Mouse (Mus musculus): ENCODE measurements around the gene Cyp4v3. TPM values are rescaled to one million over a fixed set of nuclear protein-coding genes. Genes with fewer than 3 reads are reported as not detected.

Cyp4v3 gene
- 2.0 and 2.1 TPM in 2 replicates for polyA plus RNA-seq (2012; rRNA removed)

- 1% methylated on average over 44 of the region's 44 CpGs for WGBS
- H3K36me3 ChIP-seq (ENCODE audit: control insufficient read depth, insufficient read depth, low read length): no peaks in the 10 kb centered on the region
- peak within 1 kb of the TSS; percentile 62 for H3K27ac ChIP-seq (ENCODE audit: insufficient read depth, low read length)
- no peaks in the 10 kb centered on the region for H3K27me3 ChIP-seq (ENCODE audit: control insufficient read depth, insufficient read depth, low read length)
- peaks cover 8% of the 10 kb centered on the region for H3K4me1 ChIP-seq (ENCODE audit: control insufficient read depth, insufficient read depth, insufficient read length)
- DNase-seq (ENCODE audit: low read depth in 1 of 2, low spot score in 2 of 2): peak; percentile 66 to 72
- TF ChIP-seq POLR2A (IDR thresholded peaks at IDR 0.05; ENCODE audit: low read depth, low read length) (peak; percentile 7; the same call in 1 of the 2 replicates), CTCF (IDR thresholded peaks at IDR 0.05; ENCODE audit: extremely low read depth, insufficient read depth, insufficient read length, insufficient replicate concordance) (no peak)
- H3K4me3 ChIP-seq (ENCODE audit: extremely low read depth, insufficient read depth, insufficient read length): peak within 1 kb of the TSS; percentile 85
These were observed at the start of gene Cyp4v3 for GRCm38 (mm10) chr8:45332685-45333409. Gene Cyp4v3, minus strand, starts transcription at chr8:45333216.

GRCm38 (mm10) chr8:45381963-45382347 lies 48.9 kb upstream of the Cyp4v3 start, which contains the start of gene Fam149a:
Gene Fam149a, minus strand, starts transcription at chr8:45382291.
- Histone ChIP-seq H3K36me3 (ENCODE audit: control insufficient read depth, insufficient read depth, low read length) (no peaks in the 10 kb centered on the region), H3K27me3 (ENCODE audit: control insufficient read depth, insufficient read depth, low read length) (peaks cover 2% of the 10 kb centered on the region), H3K4me1 (ENCODE audit: control insufficient read depth, insufficient read depth, insufficient read length) (no peaks in the 10 kb centered on the region), H3K27ac (ENCODE audit: insufficient read depth, low read length) (no peak within 1 kb of the TSS), H3K4me3 (ENCODE audit: extremely low read depth, insufficient read depth, insufficient read length) (no peak within 1 kb of the TSS)
- 24% methylated on average over 6 of the region's 6 CpGs for WGBS
- TF ChIP-seq CTCF (IDR thresholded peaks at IDR 0.05; ENCODE audit: extremely low read depth, insufficient read depth, insufficient read length, insufficient replicate concordance): no peak
- TF ChIP-seq POLR2A (IDR thresholded peaks at IDR 0.05; ENCODE audit: low read depth, low read length): no peak
- no peak for DNase-seq (ENCODE audit: low read depth in 1 of 2, low spot score in 2 of 2)

GRCm38 (mm10) chr8:45381075-45381962 lies 48.3 kb upstream of the Cyp4v3 start:
- Histone ChIP-seq H3K36me3 (ENCODE audit: control insufficient read depth, insufficient read depth, low read length) (no peaks in the 10 kb centered on the region), H3K27ac (ENCODE audit: insufficient read depth, low read length) (no peak overlapping the region), H3K27me3 (ENCODE audit: control insufficient read depth, insufficient read depth, low read length) (peaks cover 2% of the 10 kb centered on the region), H3K4me3 (ENCODE audit: extremely low read depth, insufficient read depth, insufficient read length) (no peak overlapping the region), H3K4me1 (ENCODE audit: control insufficient read depth, insufficient read depth, insufficient read length) (no peaks in the 10 kb centered on the region)
- DNase-seq (ENCODE audit: low read depth in 1 of 2, low spot score in 2 of 2): no peak
- WGBS: 14% methylated on average over 38 of the region's 38 CpGs
- TF ChIP-seq POLR2A (IDR thresholded peaks at IDR 0.05; ENCODE audit: low read depth, low read length) (no peak), CTCF (IDR thresholded peaks at IDR 0.05; ENCODE audit: extremely low read depth, insufficient read depth, insufficient read length, insufficient replicate concordance) (no peak)

GRCm38 (mm10) chr8:45380598-45380997 lies 47.6 kb upstream of the Cyp4v3 start:
- Histone ChIP-seq H3K36me3 (ENCODE audit: control insufficient read depth, insufficient read depth, low read length) (no peaks in the 10 kb centered on the region), H3K4me1 (ENCODE audit: control insufficient read depth, insufficient read depth, insufficient read length) (no peaks in the 10 kb centered on the region), H3K27me3 (ENCODE audit: control insufficient read depth, insufficient read depth, low read length) (peaks cover 2% of the 10 kb centered on the region), H3K27ac (ENCODE audit: insufficient read depth, low read length) (no peak overlapping the region), H3K4me3 (ENCODE audit: extremely low read depth, insufficient read depth, insufficient read length) (no peak overlapping the region)
- no peak for DNase-seq (ENCODE audit: low read depth in 1 of 2, low spot score in 2 of 2)
- 43% methylated on average over 4 of the region's 4 CpGs for WGBS
- TF ChIP-seq POLR2A (IDR thresholded peaks at IDR 0.05; ENCODE audit: low read depth, low read length): no peak
- TF ChIP-seq CTCF (IDR thresholded peaks at IDR 0.05; ENCODE audit: extremely low read depth, insufficient read depth, insufficient read length, insufficient replicate concordance): no peak

- TF ChIP-seq CTCF (IDR thresholded peaks at IDR 0.05; ENCODE audit: extremely low read depth, insufficient read depth, insufficient read length, insufficient replicate concordance) (no peak), POLR2A (IDR thresholded peaks at IDR 0.05; ENCODE audit: low read depth, low read length) (no peak)
- no peak for DNase-seq (ENCODE audit: low read depth in 1 of 2, low spot score in 2 of 2)
- Histone ChIP-seq H3K4me1 (ENCODE audit: control insufficient read depth, insufficient read depth, insufficient read length) (no peaks in the 10 kb centered on the region), H3K27me3 (ENCODE audit: control insufficient read depth, insufficient read depth, low read length) (no peaks in the 10 kb centered on the region), H3K4me3 (ENCODE audit: extremely low read depth, insufficient read depth, insufficient read length) (no peak overlapping the region), H3K27ac (ENCODE audit: insufficient read depth, low read length) (no peak overlapping the region), H3K36me3 (ENCODE audit: control insufficient read depth, insufficient read depth, low read length) (no peaks in the 10 kb centered on the region)
- WGBS: 77% methylated on average over 3 of the region's 3 CpGs
These were observed 41.1 kb upstream of the Cyp4v3 start for GRCm38 (mm10) chr8:45374071-45374470.

- Histone ChIP-seq H3K4me3 (ENCODE audit: extremely low read depth, insufficient read depth, insufficient read length) (no peak overlapping the region), H3K27me3 (ENCODE audit: control insufficient read depth, insufficient read depth, low read length) (no peaks in the 10 kb centered on the region), H3K4me1 (ENCODE audit: control insufficient read depth, insufficient read depth, insufficient read length) (no peaks in the 10 kb centered on the region), H3K36me3 (ENCODE audit: control insufficient read depth, insufficient read depth, low read length) (no peaks in the 10 kb centered on the region), H3K27ac (ENCODE audit: insufficient read depth, low read length) (peak overlapping the region; percentile 14; the same call in 1 of the 2 replicates)
- TF ChIP-seq POLR2A (IDR thresholded peaks at IDR 0.05; ENCODE audit: low read depth, low read length) (no peak), CTCF (IDR thresholded peaks at IDR 0.05; ENCODE audit: extremely low read depth, insufficient read depth, insufficient read length, insufficient replicate concordance) (no peak)
- WGBS: 16% methylated on average over 1 of the region's 1 CpGs
- no peak for DNase-seq (ENCODE audit: low read depth in 1 of 2, low spot score in 2 of 2)
These were observed 34.1 kb upstream of the Cyp4v3 start for GRCm38 (mm10) chr8:45367154-45367553.

Data from spleen, adult 2 months (tissue).